Mouse (Mus musculus) lung, embryonic 14.5 days (tissue): ENCODE data around the gene Rnf43. TPM values are rescaled to one million over a fixed set of nuclear protein-coding genes. Genes with fewer than 3 reads are reported as not detected.

ENCODE experiments used
- ATAC-seq: fragments of 200-750 bp; cut with Nextera tagmentation; 2 replicates; pipeline ENCODE4 v1.8.0; 2017; ENCODE audit warnings: mild to moderate bottlenecking, moderate TSS enrichment, moderate library complexity; ENCODE audit not compliant: insufficient read depth
- DNase-seq: peaks from one replicate; pipeline ENCODE4 v3.0.0-alpha.2; 2015
- H3K27ac ChIP-seq: fragments of 300-500 bp; sonication (generic); 2 replicates; pipeline ENCODE4 v1.5.1; 2014; ENCODE audit warnings: low read depth, mild to moderate bottlenecking, moderate library complexity
- H3K27me3 ChIP-seq: fragments of 300-500 bp; sonication (generic); 2 replicates; pipeline ENCODE4 v1.6.1; 2014; ENCODE audit warnings: low read length, control low read depth; ENCODE audit not compliant: insufficient read depth
- H3K36me3 ChIP-seq: fragments of 300-500 bp; sonication (generic); 2 replicates; pipeline ENCODE4 v1.6.1; 2014; ENCODE audit warnings: control low read depth; ENCODE audit not compliant: insufficient read depth
- H3K4me1 ChIP-seq: fragments of 300-500 bp; sonication (generic); 2 replicates; pipeline ENCODE4 v1.6.1; 2014; ENCODE audit warnings: antibody characterized with exemption, control low read depth; ENCODE audit not compliant: insufficient read depth
- H3K4me2 ChIP-seq: fragments of 300-500 bp; sonication (generic); 2 replicates; pipeline ENCODE4 v1.6.1; 2014; ENCODE audit warnings: mild to moderate bottlenecking
- H3K4me3 ChIP-seq: fragments of 300-500 bp; sonication (generic); 2 replicates; pipeline ENCODE4 v1.5.1; 2014; ENCODE audit warnings: low read depth, low read length
- H3K9ac ChIP-seq: fragments of 300-500 bp; sonication (generic); 2 replicates; pipeline ENCODE4 v1.6.1; 2014
- H3K9me3 ChIP-seq: fragments of 300-500 bp; sonication (generic); 2 replicates; pipeline ENCODE4 v1.6.1; 2016; ENCODE audit warnings: low read depth, low read length, control low read depth
- CTCF ChIP-seq: IDR thresholded peaks from 2 replicates; pipeline ENCODE4 v1.5.1; 2016; ENCODE audit warnings: antibody characterized with exemption, low read depth
- WGBS: fragments of 180-500 bp; shearing (Covaris S2); extraction: QIAGEN DNeasy Blood & Tissue Kit; methylation state at CpG from one replicate; pipeline ENCODE4 v1.1.7; 2014; 5-methylcytosine and 5-hydroxymethylcytosine counted together
- polyA plus RNA-seq: library from polyadenylated mRNA; unstranded; fragments of >200 nt; fragmentation: Nextera tagmentation; extraction: Ambion mirVana; gene quantifications from 2 replicates; pipeline ENCODE4 v1.2.1, GENCODE M21; 2014

Gene Rnf43
- polyA plus RNA-seq, 1 experiment from 2014 or later = 21.5 TPM

DNA sequence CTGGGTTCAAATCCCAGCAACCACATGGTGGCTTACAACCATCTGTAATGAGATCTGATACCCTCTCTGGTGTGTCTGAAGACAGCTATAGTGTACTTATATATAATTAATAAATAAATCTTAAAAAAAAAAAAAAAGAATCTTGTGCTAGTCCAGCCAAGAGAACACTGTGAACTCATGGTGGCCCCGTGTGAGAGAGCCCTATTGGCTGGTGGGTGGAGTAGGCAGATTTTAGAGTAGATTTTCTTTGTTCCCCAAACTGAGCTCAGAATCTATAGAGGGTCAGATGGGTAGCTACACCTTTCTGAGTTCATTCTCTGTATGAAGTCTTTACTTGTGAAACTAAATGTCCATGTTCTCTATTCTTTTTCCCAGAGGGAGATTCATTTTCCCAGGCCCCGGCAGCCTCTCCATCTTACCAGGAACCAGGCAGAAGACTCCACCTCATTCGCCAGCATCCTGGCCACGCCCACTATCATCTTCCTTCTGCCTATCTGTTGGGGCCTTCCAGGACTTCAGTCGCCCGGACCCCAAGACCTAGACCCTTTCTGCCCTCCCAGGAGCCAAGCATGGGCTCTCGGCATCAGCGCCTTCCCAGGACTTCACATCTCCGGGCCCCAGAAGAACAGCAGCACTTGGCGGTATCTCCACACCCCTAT, 68.3 kb downstream of the Rnf43 start:
- H3K4me3 ChIP-seq = no peak overlapping the region
- no peaks in the 10 kb centered on the region for H3K27me3 ChIP-seq
- DNase-seq (no peak), ATAC-seq (no peak)
- peaks cover 8% of the 10 kb centered on the region for H3K36me3 ChIP-seq
- no peak overlapping the region for H3K9ac ChIP-seq
- H3K4me2 ChIP-seq = no peak overlapping the region
- no peak overlapping the region for H3K27ac ChIP-seq
- H3K4me1 ChIP-seq = peaks cover 10% of the 10 kb centered on the region
- WGBS = 72% methylated on average over 10 of the region's 10 CpGs
- H3K9me3 ChIP-seq = no peaks in the 10 kb centered on the region
- no peak for TF ChIP-seq CTCF

DNA sequence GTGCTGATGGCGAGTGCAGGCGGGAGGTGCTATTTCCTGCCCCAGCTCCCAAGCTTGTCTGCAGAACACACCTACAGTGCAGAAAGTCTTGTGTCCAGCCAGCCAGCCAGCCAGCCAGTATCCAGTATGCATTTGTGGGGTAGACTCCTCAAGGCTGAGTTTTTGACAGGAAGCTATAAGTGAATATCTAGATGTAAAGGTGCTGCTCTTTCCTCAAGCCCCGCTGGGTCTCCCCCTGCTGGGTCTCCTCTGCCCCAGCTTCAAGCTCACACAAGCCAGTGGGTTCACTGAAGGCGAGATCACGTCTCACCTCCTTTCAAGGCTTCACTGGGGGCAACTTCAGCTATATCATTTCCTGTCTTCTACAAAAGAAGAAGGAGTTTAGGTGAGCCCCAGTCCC, 71.8 kb downstream of the Rnf43 start:
- WGBS = 56% methylated on average over 5 of the region's 5 CpGs
- Histone ChIP-seq H3K36me3 (peaks cover 10% of the 10 kb centered on the region), H3K9me3 (no peaks in the 10 kb centered on the region), H3K27me3 (no peaks in the 10 kb centered on the region), H3K27ac (no peak overlapping the region), H3K9ac (no peak overlapping the region; the same call in 1 of the 2 replicates), H3K4me2 (peak overlapping the region; percentile 40; the same call in 1 of the 2 replicates), H3K4me3 (no peak overlapping the region), H3K4me1 (peaks cover 11% of the 10 kb centered on the region; the same call in 1 of the 2 replicates)
- no peak for ATAC-seq
- DNase-seq = no peak
- TF ChIP-seq CTCF = no peak

DNA sequence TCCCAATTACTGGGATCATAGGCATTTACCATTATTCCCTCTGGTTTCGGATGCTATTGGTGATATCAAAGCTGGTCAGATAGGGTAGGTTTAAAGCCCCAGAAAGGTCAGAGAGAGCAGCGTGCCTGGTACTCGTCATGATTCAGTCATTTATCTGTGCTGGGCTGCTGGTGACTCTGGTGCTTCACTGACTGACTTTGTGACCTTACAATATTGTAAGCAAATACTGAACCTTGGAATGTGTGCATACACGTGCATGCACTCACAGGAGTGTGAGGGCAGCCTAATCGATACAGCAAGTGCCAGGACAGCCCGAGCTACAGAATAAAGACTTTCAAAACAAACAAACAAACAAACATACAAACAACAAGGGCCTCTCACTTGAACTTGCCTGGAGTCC, 73.2 kb downstream of the Rnf43 start:
- Histone ChIP-seq H3K27me3 (no peaks in the 10 kb centered on the region), H3K4me1 (peaks cover 11% of the 10 kb centered on the region; the same call in 1 of the 2 replicates), H3K36me3 (peaks cover 22% of the 10 kb centered on the region), H3K9ac (no peak overlapping the region), H3K4me3 (no peak overlapping the region), H3K27ac (peak overlapping the region; percentile 96), H3K4me2 (peak overlapping the region; percentile 90), H3K9me3 (no peaks in the 10 kb centered on the region)
- no peak for TF ChIP-seq CTCF
- no peak for ATAC-seq
- 49% methylated on average over 6 of the region's 6 CpGs for WGBS
- DNase-seq = no peak

DNA sequence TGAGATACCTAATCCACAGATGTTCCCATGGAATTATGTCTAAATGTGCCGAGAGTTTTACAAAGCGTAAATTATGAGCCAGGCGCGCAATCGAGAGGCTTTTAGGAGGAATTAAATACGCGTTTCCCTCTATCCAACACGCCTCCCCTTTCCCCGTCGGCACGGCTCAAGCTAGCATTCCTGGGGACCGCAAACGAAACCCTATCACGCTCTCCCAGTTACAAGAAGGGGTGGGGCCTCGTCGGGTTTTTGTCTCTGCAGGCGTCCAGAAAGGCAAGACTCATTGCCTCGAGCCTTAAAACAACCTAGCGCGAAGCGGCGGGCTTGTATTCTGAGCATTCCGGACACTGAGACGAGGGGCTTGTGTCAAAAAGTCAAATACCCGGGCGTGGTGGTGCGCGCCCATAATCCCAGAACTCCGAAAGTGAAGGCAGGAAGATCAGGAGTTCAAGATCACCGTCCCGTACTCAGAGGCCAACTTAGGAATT, 74.2 kb downstream of the Rnf43 start:
- 2% methylated on average over 31 of the region's 31 CpGs for WGBS
- peak; percentile 79 for ATAC-seq
- Histone ChIP-seq H3K27me3 (no peaks in the 10 kb centered on the region), H3K4me2 (peak overlapping the region; percentile 90), H3K9me3 (no peaks in the 10 kb centered on the region), H3K27ac (peak overlapping the region; percentile 96), H3K9ac (peak overlapping the region; percentile 84), H3K4me1 (peaks cover 11% of the 10 kb centered on the region; the same call in 1 of the 2 replicates), H3K4me3 (peak overlapping the region; percentile 78), H3K36me3 (peaks cover 30% of the 10 kb centered on the region)
- TF ChIP-seq CTCF = no peak
- DNase-seq = peak; percentile 85

DNA sequence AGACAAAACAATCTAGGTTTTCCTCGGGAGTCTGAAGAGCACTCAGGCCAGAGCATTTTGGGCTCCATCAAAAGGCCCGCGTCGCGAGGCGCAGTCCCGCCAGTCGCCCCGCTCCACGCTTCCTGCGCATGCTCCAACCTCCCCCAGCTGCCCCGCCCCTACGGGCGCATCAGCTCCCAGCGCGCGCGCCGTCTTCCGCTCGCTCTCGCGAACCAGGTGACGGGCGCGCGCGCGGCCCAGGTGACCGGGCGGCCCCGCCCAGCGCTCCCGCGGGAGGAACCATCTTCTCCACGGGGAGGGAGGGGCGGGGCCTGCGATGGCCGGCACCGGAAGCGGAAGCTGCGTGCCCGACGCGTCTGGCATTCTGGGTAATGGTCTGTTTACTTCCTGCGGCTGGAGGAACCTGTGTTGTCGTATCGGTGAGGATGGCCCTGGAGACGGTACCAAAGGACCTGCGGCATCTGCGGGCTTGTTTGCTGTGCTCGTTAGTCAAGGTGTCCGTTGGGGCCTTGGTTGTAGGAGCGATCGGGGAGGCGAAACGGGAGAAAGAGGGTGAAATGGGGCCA, 74.7 kb downstream of the Rnf43 start, which contains the start of gene Supt4a:
TSS of gene Supt4a (plus strand) at position 378 of the 566 bp plus-strand sequence.
- Histone ChIP-seq H3K4me1 (peaks cover 11% of the 10 kb centered on the region; the same call in 1 of the 2 replicates), H3K27me3 (no peaks in the 10 kb centered on the region), H3K9me3 (no peaks in the 10 kb centered on the region), H3K4me3 (peak within 1 kb of the TSS; percentile 78), H3K36me3 (peaks cover 32% of the 10 kb centered on the region), H3K4me2 (peak within 1 kb of the TSS; percentile 90), H3K9ac (peak within 1 kb of the TSS; percentile 84), H3K27ac (peak within 1 kb of the TSS; percentile 96)
- TF ChIP-seq CTCF = no peak
- peak; percentile 93 for ATAC-seq
- peak; percentile 99 for DNase-seq
- under 1% methylated on average over 56 of the region's 57 CpGs for WGBS

DNA sequence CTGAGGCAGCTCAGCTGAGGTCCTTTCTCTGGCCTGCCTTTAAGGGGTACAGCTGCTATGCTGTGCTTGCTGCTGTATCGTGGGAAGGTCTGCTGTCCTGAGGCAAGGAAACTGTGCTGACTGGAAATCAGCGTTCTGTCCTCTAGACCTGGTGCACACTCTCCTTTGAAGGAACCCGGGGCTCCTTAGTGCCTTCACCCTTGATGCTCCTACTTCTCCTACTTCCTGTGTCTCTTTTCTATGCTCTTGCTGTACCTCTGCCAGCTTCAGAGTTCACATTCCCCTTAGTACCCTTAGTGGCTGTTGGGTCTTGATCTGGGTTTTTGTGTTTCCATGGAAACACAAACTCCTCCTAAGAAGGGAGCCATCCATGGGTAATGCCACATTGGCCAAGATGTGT, 81.2 kb downstream of the Rnf43 start:
- H3K36me3 ChIP-seq = peaks cover 54% of the 10 kb centered on the region
- no peak overlapping the region for H3K27ac ChIP-seq
- no peaks in the 10 kb centered on the region for H3K27me3 ChIP-seq
- ATAC-seq (no peak), DNase-seq (no peak)
- 95% methylated on average over 3 of the region's 3 CpGs for WGBS
- no peak overlapping the region for H3K4me3 ChIP-seq
- no peak overlapping the region for H3K9ac ChIP-seq
- no peak overlapping the region for H3K4me2 ChIP-seq
- no peaks in the 10 kb centered on the region for H3K9me3 ChIP-seq
- no peaks in the 10 kb centered on the region for H3K4me1 ChIP-seq
- no peak for TF ChIP-seq CTCF

DNA sequence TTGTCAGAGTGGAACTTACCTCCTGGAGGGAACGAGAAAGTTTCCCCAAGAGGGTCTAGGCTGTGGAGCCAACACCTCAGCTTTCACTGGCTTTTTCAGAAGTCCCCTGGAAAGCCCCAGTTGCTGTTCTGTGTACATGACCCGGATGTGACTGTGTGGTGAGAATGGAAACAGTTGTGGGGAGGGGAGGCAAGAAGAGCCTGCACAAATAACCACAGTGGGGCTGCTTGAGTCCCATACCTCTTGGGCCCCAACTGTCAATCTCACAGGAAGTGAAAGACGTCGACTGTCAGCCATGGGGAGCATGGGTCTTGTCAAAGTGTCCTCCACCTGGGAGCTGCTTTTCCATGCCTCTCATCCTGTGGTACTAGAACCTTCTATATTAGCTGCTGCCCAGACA, 82.4 kb downstream of the Rnf43 start:
- peaks cover 46% of the 10 kb centered on the region for H3K36me3 ChIP-seq
- 77% methylated on average over 4 of the region's 4 CpGs for WGBS
- ATAC-seq (no peak), DNase-seq (no peak)
- H3K4me1 ChIP-seq = no peaks in the 10 kb centered on the region
- H3K4me2 ChIP-seq = no peak overlapping the region
- no peak overlapping the region for H3K27ac ChIP-seq
- no peak overlapping the region for H3K9ac ChIP-seq
- no peaks in the 10 kb centered on the region for H3K27me3 ChIP-seq
- no peak for TF ChIP-seq CTCF
- H3K4me3 ChIP-seq = no peak overlapping the region
- H3K9me3 ChIP-seq = no peaks in the 10 kb centered on the region
